Mouse (Mus musculus) embryo, embryonic 11 days (tissue): ENCODE results near the gene Fbxl8.

Experiments
- DNase-seq: peaks from one replicate; pipeline ENCODE4 v3.0.0-alpha.2; 2015

Fbxl8 gene

DNA sequence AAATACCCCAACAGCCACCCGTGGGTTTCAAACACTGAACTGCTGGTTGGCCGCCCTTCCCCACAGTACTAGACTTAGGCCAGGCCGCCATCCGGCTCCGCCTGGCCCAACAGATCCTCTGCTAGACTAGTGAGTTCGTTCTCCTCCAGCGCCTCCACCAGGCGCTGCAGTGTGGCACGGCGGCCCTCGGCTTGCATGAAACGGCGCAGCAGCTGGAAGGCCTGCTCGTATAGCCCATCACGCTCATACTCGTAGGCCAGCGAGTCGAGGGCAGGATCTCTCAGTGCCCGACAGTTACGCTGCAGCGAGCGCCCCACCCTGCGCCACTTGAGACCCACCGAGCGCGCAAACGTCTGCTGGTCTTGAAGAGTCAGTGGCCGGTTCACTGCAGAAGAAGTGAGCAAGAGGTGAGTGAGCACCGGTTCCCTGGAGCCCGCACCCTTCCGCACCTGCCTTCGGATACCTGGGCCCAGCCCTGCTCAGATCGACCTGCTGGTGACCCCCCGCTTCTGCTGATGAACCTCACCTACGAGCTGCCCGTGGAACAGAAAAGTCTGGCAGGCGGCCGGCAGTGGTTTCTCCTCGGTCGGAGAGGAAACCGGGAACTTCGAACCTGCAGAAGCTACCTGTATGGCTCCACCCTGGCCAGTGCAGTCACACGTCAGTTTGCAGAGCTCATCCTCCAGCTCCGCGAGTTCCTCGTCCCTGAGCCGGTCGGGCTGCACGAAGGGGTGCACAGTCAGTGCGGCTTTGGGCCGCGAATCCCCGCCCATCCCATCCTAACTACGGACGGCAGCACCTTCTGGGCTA lies 5.3 kb upstream of the Fbxl8 start:
- peak; percentile 71 for DNase-seq

GRCm38 (mm10) chr8:105259721-105260320 lies 4.6 kb upstream of the Fbxl8 start:
- peak; percentile 90 for DNase-seq

DNA sequence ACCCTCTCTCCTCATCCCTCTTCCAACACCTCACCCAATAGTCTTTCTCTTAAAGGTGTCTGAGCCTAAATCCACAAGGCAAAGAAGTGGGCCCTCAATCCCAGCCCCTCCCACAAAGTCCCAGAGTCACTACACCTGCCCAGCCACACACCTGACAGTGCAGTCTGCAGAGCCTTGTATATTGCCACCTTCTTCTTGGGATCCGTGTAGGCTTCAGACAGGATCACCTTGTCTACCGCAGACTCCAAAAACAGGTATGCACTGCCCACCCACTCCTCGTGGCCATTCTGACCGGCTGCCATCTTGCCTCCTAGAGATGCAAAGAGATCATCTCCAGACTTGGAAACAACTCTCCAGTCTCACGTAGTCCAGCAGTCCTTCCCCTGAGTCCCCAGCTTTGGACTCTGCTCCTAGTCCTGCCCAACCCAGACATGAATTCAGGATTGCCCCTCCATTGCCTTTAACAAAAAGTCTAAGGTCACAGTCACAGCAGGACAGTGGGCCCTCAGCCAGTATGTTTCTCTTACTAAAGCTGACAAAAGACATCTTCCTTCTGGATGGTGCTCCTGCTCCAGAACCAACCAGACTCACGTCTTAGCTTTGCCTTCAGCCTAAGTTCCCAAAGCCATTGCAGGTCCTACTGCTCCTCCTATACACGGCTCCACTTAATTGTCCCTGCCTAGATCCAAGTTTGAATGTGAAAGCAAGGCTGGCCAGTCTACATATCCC lies 3.9 kb upstream of the Fbxl8 start:
- no peak for DNase-seq

- no peak for DNase-seq
Observed at GRCm38 (mm10) chr8:105261326-105261980, 3.0 kb upstream of the Fbxl8 start.

DNA sequence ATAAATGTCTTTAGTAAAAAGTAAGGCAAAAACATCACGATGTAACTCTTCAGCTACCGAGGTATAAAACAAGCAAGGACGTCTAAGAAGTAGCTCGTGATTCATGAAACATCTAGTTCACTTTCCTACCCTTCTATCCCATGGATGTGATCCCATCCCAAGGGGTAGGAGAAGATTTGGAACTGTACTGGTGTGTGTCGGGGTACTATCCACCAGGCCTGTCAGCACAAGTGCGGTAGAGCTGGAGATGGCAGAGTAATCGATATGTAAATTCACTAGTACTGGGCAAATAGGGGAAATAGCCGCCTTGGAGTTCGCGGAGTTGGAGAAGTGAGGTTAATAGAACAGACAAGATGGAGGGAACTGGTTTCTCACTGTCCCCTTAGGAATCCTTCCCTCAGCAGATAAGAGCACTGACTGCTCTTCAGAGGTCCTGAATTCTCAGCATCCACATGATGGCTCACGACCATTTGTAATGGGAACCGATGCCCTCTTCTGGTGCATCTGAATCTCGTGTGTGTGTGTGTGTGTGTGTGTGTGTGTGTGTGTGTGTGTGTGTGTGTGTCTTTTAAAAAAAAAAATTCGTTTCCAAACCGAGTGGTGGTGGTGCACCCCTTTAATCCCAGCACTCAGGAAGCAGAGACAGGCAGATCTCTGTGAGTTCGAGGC lies 1.1 kb upstream of the Fbxl8 start:
- DNase-seq: no peak

GRCm38 (mm10) chr8:105265128-105265527 lies 680 bp downstream of the Fbxl8 start:
- DNase-seq: no peak

GRCm38 (mm10) chr8:105266775-105267174 lies 2.3 kb downstream of the Fbxl8 start:
- DNase-seq: no peak

DNA sequence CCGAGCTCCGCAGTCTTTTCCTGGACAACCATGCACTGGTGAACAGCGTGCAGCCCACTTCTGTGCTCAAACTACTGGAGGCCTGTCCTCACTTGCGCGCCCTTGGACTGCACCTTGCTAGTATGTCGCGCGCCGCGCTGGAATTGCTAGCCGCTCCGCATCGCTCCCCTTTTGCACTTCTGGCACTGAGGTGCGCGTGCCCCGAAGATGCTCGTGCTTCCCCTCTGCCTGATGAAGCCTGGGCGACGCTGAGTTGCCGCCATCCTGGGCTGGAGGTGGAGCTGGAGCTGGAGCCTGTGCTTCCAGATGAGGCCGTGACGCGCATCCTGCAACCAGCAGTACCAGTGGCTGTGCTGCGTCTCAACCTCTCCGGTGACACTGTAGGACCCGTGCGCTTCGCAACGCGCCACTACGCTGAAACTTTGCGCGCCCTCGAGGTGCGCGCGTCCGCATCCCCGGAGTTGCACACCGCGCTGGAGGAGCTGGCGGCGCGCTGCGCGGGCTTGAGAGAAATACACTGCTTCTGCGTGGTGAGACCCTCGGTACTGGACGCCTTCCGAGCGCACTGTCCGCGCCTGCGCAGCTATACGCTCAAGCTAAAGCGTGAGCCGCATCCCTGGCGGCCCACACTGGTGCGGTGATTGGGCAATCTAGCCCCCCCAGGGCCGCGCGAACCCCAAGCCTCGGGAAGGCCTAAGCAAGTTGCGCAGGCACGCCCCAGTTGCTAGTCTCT lies 4.1 kb downstream of the Fbxl8 start:
- DNase-seq: peak; percentile 91

DNA sequence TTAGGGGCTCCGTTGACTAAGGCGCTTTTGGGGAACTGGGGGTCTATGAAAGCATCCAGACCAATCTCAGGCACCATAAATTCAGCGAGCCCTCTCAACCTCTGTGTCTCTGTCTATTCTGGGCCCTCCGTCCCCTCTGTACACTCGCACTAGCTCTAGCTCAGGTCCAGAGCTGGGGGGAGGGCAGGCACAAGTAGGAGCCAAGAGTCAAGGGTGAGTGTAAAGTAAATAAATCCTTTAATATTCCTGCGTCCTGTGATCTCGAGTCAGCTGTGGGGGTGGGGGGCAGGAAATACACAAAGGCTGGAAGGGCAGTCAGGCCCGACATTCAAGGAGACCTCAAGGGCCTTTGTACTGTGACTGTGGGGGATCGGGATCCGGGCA lies 4.6 kb downstream of the Fbxl8 start:
- no peak for DNase-seq

- peak; percentile 66 for DNase-seq
Observed at GRCm38 (mm10) chr8:105269461-105269947, 5.1 kb downstream of the Fbxl8 start, which contains the start of gene Hsf4. Gene Hsf4, plus strand, starts transcription at chr8:105269801.

- no peak for DNase-seq
Observed at GRCm38 (mm10) chr8:105270101-105270915, 5.9 kb downstream of the Fbxl8 start.

GRCm38 (mm10) chr8:105270916-105271186 lies 6.4 kb downstream of the Fbxl8 start:
- DNase-seq: no peak

DNA sequence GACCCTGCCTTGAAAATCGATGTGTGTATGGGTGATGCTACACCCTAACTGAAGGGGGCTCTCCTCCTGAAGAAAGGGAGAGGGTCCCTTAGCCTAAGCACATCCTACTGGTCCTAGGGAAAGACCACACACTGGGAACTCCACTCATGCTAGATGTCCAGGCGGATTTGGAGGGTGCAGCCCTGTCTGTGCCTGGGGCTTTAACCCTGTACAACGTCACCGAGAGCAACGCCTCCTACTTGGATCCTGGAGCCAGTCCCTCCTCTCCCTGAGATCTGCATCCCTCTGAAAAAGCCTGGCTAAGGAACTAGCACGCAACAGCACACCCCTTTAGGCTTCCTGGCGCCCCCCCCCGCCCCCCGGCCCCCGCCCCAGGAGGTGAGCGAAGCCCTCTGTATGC lies 10.9 kb downstream of the Fbxl8 start:
- DNase-seq: no peak

GRCm38 (mm10) chr8:105275840-105276239 lies 11.4 kb downstream of the Fbxl8 start, which contains the start of gene Nol3:
Gene Nol3, plus strand, starts transcription at chr8:105276140.
- DNase-seq: no peak

- DNase-seq: peak; percentile 76
Observed at GRCm38 (mm10) chr8:105276292-105277120, 12.1 kb downstream of the Fbxl8 start.

GRCm38 (mm10) chr8:105278911-105279334 lies 14.5 kb downstream of the Fbxl8 start:
- no peak for DNase-seq

GRCm38 (mm10) chr8:105280567-105280966 lies 16.1 kb downstream of the Fbxl8 start:
- DNase-seq: no peak

- DNase-seq: no peak
Observed at GRCm38 (mm10) chr8:105281821-105282220, 17.4 kb downstream of the Fbxl8 start.

- DNase-seq: no peak
Observed at GRCm38 (mm10) chr8:105282239-105282638, 17.8 kb downstream of the Fbxl8 start.

GRCm38 (mm10) chr8:105283074-105283473 lies 18.6 kb downstream of the Fbxl8 start:
- DNase-seq: peak; percentile 70
